Mouse (Mus musculus) C2C12 (cell line): ENCODE measurements around the gene Bcl11a.

ENCODE experiments used
- CTCF ChIP-seq: IDR thresholded peaks from one replicate; pipeline ENCODE4 v1.5.1; 2011; ENCODE audit not compliant: control insufficient read depth, insufficient read depth, insufficient read length
- MYOD1 ChIP-seq: IDR thresholded peaks from one replicate; pipeline ENCODE4 v1.6.1; 2011; ENCODE audit warnings: low read depth; ENCODE audit not compliant: control insufficient read depth, insufficient read length
- USF1 ChIP-seq: IDR thresholded peaks from one replicate; pipeline ENCODE4 v1.6.1; 2011; ENCODE audit warnings: low read depth, mild to moderate bottlenecking, control low read depth, moderate library complexity

DNA sequence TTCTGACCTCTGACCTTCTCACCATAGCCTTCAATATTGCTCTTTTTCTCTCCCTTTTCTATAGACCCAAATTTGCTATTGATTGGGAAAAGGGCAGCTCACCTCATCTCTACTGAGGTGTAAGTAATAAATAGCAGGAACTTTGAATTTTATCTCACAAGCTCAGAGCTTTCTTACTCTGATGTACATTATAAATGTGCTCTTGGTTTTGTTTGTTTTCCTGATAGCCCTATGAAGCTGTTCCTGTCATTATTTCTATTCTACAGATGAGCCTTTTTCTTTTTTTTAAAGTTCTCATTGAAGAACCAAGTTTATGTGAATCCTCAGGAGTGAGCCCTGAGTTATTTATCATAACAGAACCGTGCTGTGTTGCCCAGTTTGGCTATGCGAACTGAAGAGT, 55.0 kb downstream of the Bcl11a start:
- TF ChIP-seq USF1 (no peak), CTCF (no peak), MYOD1 (no peak)
